9 mouse cellular contexts compared by ENCODE assay signal in genomic region chr9:92878589-92878988, GRCm38 (mm10).
DNase-seq lines count a peak whose midpoint lies in the region; ATAC-seq lines count a peak whose summit lies in the region.
"Had no signal": no experiment of that assay in that cellular context is flagged by ENCODE, and none has a peak within 500 bp of the region (broad histone marks: within the 10 kb centered on the region; RNA-seq: fewer than 3 reads in every experiment).

No protein-coding gene starts in this region.

- no peak overlapping the region for H3K27ac ChIP-seq in midbrain, embryonic 10.5 days (replicated peaks)
- H3K27ac ChIP-seq in midbrain, embryonic 16.5 days (ENCODE audit: low read length): no peak overlapping the region
- H3K27ac ChIP-seq in limb, embryonic 10.5 days: no peak overlapping the region

- ATAC-seq in midbrain, embryonic 16.5 days: no peak

- no peaks in the 10 kb centered on the region for H3K36me3 ChIP-seq in midbrain, embryonic 10.5 days
- H3K36me3 ChIP-seq in midbrain, embryonic 16.5 days (ENCODE audit: control insufficient read depth, insufficient read depth, low read length): no peaks in the 10 kb centered on the region
- no peaks in the 10 kb centered on the region for H3K36me3 ChIP-seq in limb, embryonic 10.5 days

- no peak overlapping the region for H3K4me2 ChIP-seq in midbrain, embryonic 16.5 days (ENCODE audit: low read length)

- no peak overlapping the region for H3K4me3 ChIP-seq in midbrain, embryonic 10.5 days
- H3K4me3 ChIP-seq in midbrain, embryonic 16.5 days (ENCODE audit: low read depth, low read length): no peak overlapping the region
- H3K4me3 ChIP-seq in limb, embryonic 10.5 days: no peak overlapping the region
- H3K4me3 ChIP-seq: erythroblast, embryonic 14.5 days had no signal

- no peaks in the 10 kb centered on the region for H3K27me3 ChIP-seq in midbrain, embryonic 10.5 days (ENCODE audit: low read depth, poor library complexity, severe bottlenecking)
- no peaks in the 10 kb centered on the region for H3K27me3 ChIP-seq in midbrain, embryonic 16.5 days (ENCODE audit: control insufficient read depth, insufficient read depth, low read depth, low read length)
- no peaks in the 10 kb centered on the region for H3K27me3 ChIP-seq in limb, embryonic 10.5 days (ENCODE audit: low read depth, poor library complexity, severe bottlenecking)

- peak; percentile 14 for DNase-seq in midbrain, embryonic 10.5 days (ENCODE audit: low spot score)
- DNase-seq in adipocyte (ENCODE audit: low spot score): peak; percentile 57
- peak; percentile 77 for DNase-seq in embryo, embryonic 11 days
- peak; percentile 19 for DNase-seq in induced T-regulatory cell, adult 2 months (ENCODE audit: low read depth)
- DNase-seq in limb, embryonic 10.5 days (ENCODE audit: low spot score): peak; percentile 34
- peak; percentile 13 for DNase-seq in retina, postnatal 7 days (ENCODE audit: low read depth, low spot score)
- DNase-seq in thymus, postnatal 25 days: no peak

- H3K4me1 ChIP-seq in midbrain, embryonic 10.5 days: peaks cover 7% of the 10 kb centered on the region
- no peaks in the 10 kb centered on the region for H3K4me1 ChIP-seq in midbrain, embryonic 16.5 days (ENCODE audit: control insufficient read depth, insufficient read depth, low read length)
- no peaks in the 10 kb centered on the region for H3K4me1 ChIP-seq in limb, embryonic 10.5 days

- no peak overlapping the region for H3K9ac ChIP-seq in midbrain, embryonic 16.5 days (ENCODE audit: low read depth, low read length)

- 40% methylated on average over 4 of the region's 4 CpGs for WGBS in midbrain, embryonic 10.5 days
- WGBS in midbrain, embryonic 16.5 days: 36% methylated on average over 4 of the region's 4 CpGs
- 37% methylated on average over 4 of the region's 4 CpGs for WGBS in limb, embryonic 10.5 days

- H3K9me3 ChIP-seq in midbrain, embryonic 10.5 days (replicated peaks): no peaks in the 10 kb centered on the region
- H3K9me3 ChIP-seq in midbrain, embryonic 16.5 days (replicated peaks; ENCODE audit: control insufficient read depth, low read length, poor library complexity, severe bottlenecking): no peaks in the 10 kb centered on the region
- H3K9me3 ChIP-seq in limb, embryonic 10.5 days (replicated peaks): no peaks in the 10 kb centered on the region
